Mouse (Mus musculus): ENCODE measurements around the gene Slc1a1. TPM values are rescaled to one million over a fixed set of nuclear protein-coding genes. Genes with fewer than 3 reads are reported as not detected.
A peak's percentile ranks its signal among the peaks of the same experiment; 100 is the strongest.

Gene Slc1a1
- polyA plus RNA-seq, 1 experiment: 0.77 TPM

DNA sequence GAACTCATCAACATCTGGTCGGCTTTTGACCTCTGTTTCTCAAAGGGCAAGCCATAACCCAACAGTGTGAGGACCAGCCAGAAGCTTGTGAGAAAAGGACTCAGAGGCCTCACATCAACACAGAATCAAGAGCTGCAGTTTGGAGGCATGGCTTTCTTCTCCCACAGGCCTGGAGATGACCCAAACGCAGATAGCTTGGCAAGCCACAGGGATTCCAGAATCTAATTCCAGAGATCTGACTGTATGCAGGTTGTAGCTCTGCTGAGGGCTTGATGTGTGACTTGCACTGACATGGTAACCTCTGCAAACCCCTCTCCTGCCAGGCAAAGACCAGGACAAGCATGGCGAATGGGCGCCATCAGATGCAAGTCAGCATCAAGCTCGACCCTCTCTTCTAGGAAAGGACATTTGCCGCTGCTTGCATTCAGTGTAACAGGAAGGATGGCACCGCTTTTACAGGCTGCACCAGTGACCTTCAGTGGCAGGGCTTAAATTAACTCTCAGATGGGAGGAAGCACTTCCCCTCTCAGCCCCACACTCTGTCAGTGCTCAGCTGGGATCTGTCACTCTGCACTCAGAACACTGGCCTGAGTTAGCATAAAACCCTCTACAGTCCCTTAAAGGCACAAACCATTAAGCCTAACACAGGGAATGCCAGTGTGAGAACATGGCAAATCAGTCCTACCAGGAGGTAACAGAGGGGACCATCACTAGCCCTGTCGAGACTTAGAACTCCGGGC, 105.5 kb downstream of the Slc1a1 start:
- no peaks in the 10 kb centered on the region for H3K4me1 ChIP-seq (ENCODE audit: control insufficient read depth, insufficient read depth, low read length)

DNA sequence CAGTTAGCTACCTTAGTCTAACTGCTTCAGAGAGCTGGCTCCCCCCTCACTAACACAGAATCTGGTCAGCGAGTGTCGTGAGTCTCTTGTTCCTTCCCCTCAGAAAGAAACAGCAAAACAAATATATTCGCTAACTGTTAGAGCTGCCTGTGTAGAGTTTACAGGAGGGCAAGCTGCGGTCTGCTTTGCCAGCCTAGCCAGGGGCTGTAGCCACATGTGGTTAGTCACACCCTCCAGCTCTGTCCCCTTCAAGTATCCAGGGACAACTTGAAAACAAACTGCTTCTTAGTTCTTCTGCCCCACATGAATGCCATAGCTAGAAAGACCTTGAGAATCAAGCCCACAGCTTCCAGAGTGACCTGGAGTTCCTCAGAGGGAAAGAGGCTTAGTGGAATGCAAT, 106.4 kb downstream of the Slc1a1 start:
- TF ChIP-seq POLR2A (IDR thresholded peaks at IDR 0.05; ENCODE audit: low read depth, low read length): no peak
- H3K4me1 ChIP-seq (ENCODE audit: control insufficient read depth, insufficient read depth, low read length): no peaks in the 10 kb centered on the region
- H3K4me3 ChIP-seq (ENCODE audit: insufficient read depth, low read length): no peak overlapping the region
- H3K27ac ChIP-seq (ENCODE audit: insufficient read depth, low read length): no peak overlapping the region

More for the DNA sequence above, 105.5 kb downstream of the Slc1a1 start:
- H3K27ac ChIP-seq (ENCODE audit: insufficient read depth, low read length): no peak overlapping the region
- TF ChIP-seq POLR2A (IDR thresholded peaks at IDR 0.05; ENCODE audit: low read depth, low read length) (no peak), CTCF (IDR thresholded peaks at IDR 0.05; ENCODE audit: borderline replicate concordance, insufficient read depth, low read length) (no peak)
- no peak overlapping the region for H3K4me3 ChIP-seq (ENCODE audit: insufficient read depth, low read length)

DNA sequence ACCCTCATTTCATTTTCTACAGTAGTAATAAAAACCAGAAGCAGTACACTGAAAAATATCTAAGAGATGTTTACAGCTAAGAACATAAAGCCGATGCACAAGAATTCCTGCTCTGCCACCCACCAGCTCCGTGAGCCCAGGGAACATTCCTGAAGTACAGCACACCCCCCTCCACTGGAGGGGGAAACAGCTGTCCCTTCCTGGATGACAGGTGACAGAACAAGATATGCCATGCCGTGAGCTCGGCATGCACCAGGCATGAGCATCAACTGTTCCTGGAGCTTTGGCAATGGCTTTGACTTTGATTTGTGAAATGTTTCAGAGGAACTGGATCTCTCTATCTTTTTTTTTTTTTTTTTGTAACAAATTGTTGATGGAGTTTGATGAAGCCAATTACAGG, 111.9 kb downstream of the Slc1a1 start:
- no peak overlapping the region for H3K27ac ChIP-seq (ENCODE audit: insufficient read depth, low read length)
- no peaks in the 10 kb centered on the region for H3K4me1 ChIP-seq (ENCODE audit: control insufficient read depth, insufficient read depth, low read length)
- no peak for TF ChIP-seq CTCF (IDR thresholded peaks at IDR 0.05; ENCODE audit: borderline replicate concordance, insufficient read depth, low read length)
- TF ChIP-seq POLR2A (IDR thresholded peaks at IDR 0.05; ENCODE audit: low read depth, low read length): no peak
- H3K4me3 ChIP-seq (ENCODE audit: insufficient read depth, low read length): no peak overlapping the region

DNA sequence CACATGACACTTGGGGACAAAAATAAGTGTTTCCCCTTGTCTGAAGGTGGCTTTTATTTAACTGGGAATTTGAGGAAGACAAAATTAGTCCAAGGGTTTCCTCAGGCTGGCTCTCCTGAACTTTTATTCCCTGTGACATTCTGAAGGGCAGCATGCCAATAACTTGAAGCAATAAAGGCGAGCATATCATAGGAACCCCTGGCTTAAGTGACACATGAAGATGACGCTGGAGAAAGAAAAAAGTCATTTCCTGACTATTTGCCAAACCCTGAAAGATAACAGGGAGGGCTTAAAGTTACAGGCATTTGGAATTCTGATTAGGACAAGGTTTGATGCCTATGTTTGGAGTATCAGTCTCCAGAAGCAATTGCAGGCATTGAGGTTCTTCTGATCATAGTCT, 112.5 kb downstream of the Slc1a1 start:
- TF ChIP-seq CTCF (IDR thresholded peaks at IDR 0.05; ENCODE audit: borderline replicate concordance, insufficient read depth, low read length) (no peak), POLR2A (IDR thresholded peaks at IDR 0.05; ENCODE audit: low read depth, low read length) (no peak)
- no peak overlapping the region for H3K27ac ChIP-seq (ENCODE audit: insufficient read depth, low read length)
- H3K4me3 ChIP-seq (ENCODE audit: insufficient read depth, low read length): no peak overlapping the region
- H3K4me1 ChIP-seq (ENCODE audit: control insufficient read depth, insufficient read depth, low read length): no peaks in the 10 kb centered on the region

DNA sequence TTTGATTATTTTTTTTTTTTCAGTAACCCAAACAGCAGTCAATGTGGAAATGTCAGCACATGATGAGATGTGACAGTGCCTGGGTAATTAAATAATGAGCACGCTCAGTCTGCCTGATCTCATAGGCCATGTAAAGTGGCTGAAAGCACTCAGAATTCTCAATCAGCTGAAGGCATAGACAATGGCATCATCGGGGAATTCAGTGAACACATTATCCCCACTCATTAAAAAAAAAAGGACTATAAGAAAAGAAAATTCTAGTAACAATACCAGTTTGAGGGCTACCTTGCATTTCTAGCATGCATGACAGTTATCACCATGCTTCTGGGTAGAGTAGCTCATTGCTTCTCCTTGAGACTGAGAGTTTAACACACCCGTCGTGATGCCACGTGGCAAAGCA, 116.4 kb downstream of the Slc1a1 start:
- H3K27ac ChIP-seq (ENCODE audit: insufficient read depth, low read length): no peak overlapping the region
- no peaks in the 10 kb centered on the region for H3K4me1 ChIP-seq (ENCODE audit: control insufficient read depth, insufficient read depth, low read length)
- H3K4me3 ChIP-seq (ENCODE audit: insufficient read depth, low read length): no peak overlapping the region
- TF ChIP-seq CTCF (IDR thresholded peaks at IDR 0.05; ENCODE audit: borderline replicate concordance, insufficient read depth, low read length) (no peak), POLR2A (IDR thresholded peaks at IDR 0.05; ENCODE audit: low read depth, low read length) (no peak)

DNA sequence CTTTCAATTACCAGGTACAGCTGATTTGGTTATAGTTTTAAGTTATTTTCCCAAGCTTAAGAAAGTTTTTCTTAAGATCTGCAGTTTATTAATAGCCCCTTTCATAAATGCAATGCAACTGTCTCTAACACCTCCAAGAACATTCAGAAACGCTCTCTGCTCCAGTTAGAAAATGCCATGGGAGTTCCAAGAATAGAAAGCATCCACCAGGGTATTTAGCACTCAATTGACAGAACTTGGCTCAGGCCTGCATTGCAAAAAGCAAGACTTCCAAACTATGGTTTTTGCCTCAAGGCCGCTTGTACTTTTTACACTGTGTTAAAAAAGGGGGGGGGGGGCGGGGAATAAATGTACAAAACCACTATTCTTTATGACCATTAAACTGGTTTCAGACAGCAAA, 128.3 kb downstream of the Slc1a1 start:
- H3K4me1 ChIP-seq (ENCODE audit: control insufficient read depth, insufficient read depth, low read length): peaks cover 5% of the 10 kb centered on the region; the same call in 1 of the 2 replicates
- no peak overlapping the region for H3K27ac ChIP-seq (ENCODE audit: insufficient read depth, low read length)
- TF ChIP-seq POLR2A (IDR thresholded peaks at IDR 0.05; ENCODE audit: low read depth, low read length) (no peak), CTCF (IDR thresholded peaks at IDR 0.05; ENCODE audit: borderline replicate concordance, insufficient read depth, low read length) (no peak)
- H3K4me3 ChIP-seq (ENCODE audit: insufficient read depth, low read length): peak overlapping the region; percentile 42

DNA sequence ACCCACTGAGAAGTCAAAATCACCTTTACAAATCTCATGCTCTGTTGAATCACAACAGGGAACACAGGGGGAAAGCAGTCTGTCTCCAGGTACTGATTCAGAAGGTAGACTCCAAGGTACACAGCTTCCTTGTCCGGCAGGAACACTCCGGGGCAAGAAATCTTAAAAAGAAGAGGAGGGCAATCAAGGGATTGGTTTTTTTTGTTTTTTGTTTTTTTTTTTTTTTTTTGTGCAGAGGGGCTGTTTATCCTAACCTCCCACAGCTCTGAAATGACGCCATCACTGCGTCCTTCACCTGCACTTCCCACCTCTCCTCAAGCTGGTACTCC, 128.6 kb downstream of the Slc1a1 start:
- peaks cover 5% of the 10 kb centered on the region; the same call in 1 of the 2 replicates for H3K4me1 ChIP-seq (ENCODE audit: control insufficient read depth, insufficient read depth, low read length)
- H3K4me3 ChIP-seq (ENCODE audit: insufficient read depth, low read length): peak overlapping the region; percentile 42
- H3K27ac ChIP-seq (ENCODE audit: insufficient read depth, low read length): no peak overlapping the region
- no peak for TF ChIP-seq CTCF (IDR thresholded peaks at IDR 0.05; ENCODE audit: borderline replicate concordance, insufficient read depth, low read length)
- no peak for TF ChIP-seq POLR2A (IDR thresholded peaks at IDR 0.05; ENCODE audit: low read depth, low read length)

Other genes starting within 250 kb of the Slc1a1 start
- gene Glis3, start 155.0 kb upstream of the Slc1a1 start, polyA plus RNA-seq (2011; ENCODE audit: insufficient read length, low read depth, missing spikeins): 26.0 and 31.6 TPM in 2 replicates
- gene Plpp6, start 128.9 kb downstream of the Slc1a1 start, polyA plus RNA-seq (2011; ENCODE audit: insufficient read length, low read depth, missing spikeins): 7.6 and 7.9 TPM in 2 replicates
- gene 4430402I18Rik, start 132.8 kb downstream of the Slc1a1 start, polyA plus RNA-seq (2011; ENCODE audit: insufficient read length, low read depth, missing spikeins): 0.30 and 1.1 TPM in 2 replicates
- 49.5 and 70.6 TPM in 2 replicates for gene Cdc37l1, start 155.3 kb downstream of the Slc1a1 start, polyA plus RNA-seq (2011; ENCODE audit: insufficient read length, low read depth, missing spikeins)
- gene Ak3, start 212.9 kb downstream of the Slc1a1 start, polyA plus RNA-seq (2011; ENCODE audit: insufficient read length, low read depth, missing spikeins): 56.1 and 62.0 TPM in 2 replicates